Mouse (Mus musculus): ENCODE data around the gene Gm20661. TPM values are rescaled to one million over a fixed set of nuclear protein-coding genes. Genes with fewer than 3 reads are reported as not detected.

Gm20661 gene
- total RNA-seq, 2 experiments from 2014 or later = 0.44 to 1.3 TPM

GRCm38 (mm10) chr9:107964681-107965080 is 18.2 kb upstream of the Gm20661 start:
- no peak for DNase-seq
- intact Hi-C loops (cut with DNase I) = loop anchor here (5.0 to 10.0 kb wide), 2 partner anchors 62 to 90 kb away; partner anchors contain the start of gene Amigo3

GRCm38 (mm10) chr9:107966676-107967075 is 16.2 kb upstream of the Gm20661 start:
- no peak for DNase-seq
- intact Hi-C loops (cut with DNase I) = loop anchor here (10.0 kb wide), 1 partner anchor 88 kb away; the partner anchor contains the start of gene Amigo3

- intact Hi-C loops (cut with DNase I) = loop anchor here (10.0 kb wide), 1 partner anchor 87 kb away; the partner anchor contains the start of gene Amigo3
Measured at GRCm38 (mm10) chr9:107967437-107967836, 15.4 kb upstream of the Gm20661 start.

GRCm38 (mm10) chr9:107968531-107968930 is 14.3 kb upstream of the Gm20661 start:
- intact Hi-C loops (cut with DNase I) = loop anchor here (10.0 kb wide), 1 partner anchor 86 kb away; the partner anchor contains the start of gene Amigo3

More at GRCm38 (mm10) chr9:107967437-107967836, 15.4 kb upstream of the Gm20661 start:
- DNase-seq = no peak

GRCm38 (mm10) chr9:107970311-107970710 is 12.5 kb upstream of the Gm20661 start:
- DNase-seq = no peak
- intact Hi-C loops (cut with DNase I) = no loop called here

More at GRCm38 (mm10) chr9:107968531-107968930, 14.3 kb upstream of the Gm20661 start:
- DNase-seq = no peak

GRCm38 (mm10) chr9:107971690-107972541 is 10.9 kb upstream of the Gm20661 start:
- intact Hi-C loops (cut with DNase I) = no loop called here
- DNase-seq = no peak

GRCm38 (mm10) chr9:107974491-107975171 is 8.2 kb upstream of the Gm20661 start:
- intact Hi-C loops (cut with DNase I) = no loop called here
- DNase-seq = no peak

- intact Hi-C loops (cut with DNase I) = no loop called here
- DNase-seq = no peak
Measured at GRCm38 (mm10) chr9:107975399-107976386, 7.2 kb upstream of the Gm20661 start, which contains the start of gene Uba7. Uba7 (plus strand) TSS chr9:107975505.

GRCm38 (mm10) chr9:107978815-107979214 is 4.0 kb upstream of the Gm20661 start:
- intact Hi-C loops (cut with DNase I) = no loop called here
- DNase-seq = no peak

- DNase-seq = no peak
Measured at GRCm38 (mm10) chr9:107981684-107982605, 913 bp upstream of the Gm20661 start.

GRCm38 (mm10) chr9:107983421-107983890 is 598 bp downstream of the Gm20661 start:
- peak; percentile 52 for DNase-seq

More at GRCm38 (mm10) chr9:107981684-107982605, 913 bp upstream of the Gm20661 start:
- intact Hi-C loops (cut with DNase I) = no loop called here

GRCm38 (mm10) chr9:107984052-107984753 is 1.3 kb downstream of the Gm20661 start:
- intact Hi-C loops (cut with DNase I) = no loop called here
- no peak for DNase-seq

More at GRCm38 (mm10) chr9:107983421-107983890, 598 bp downstream of the Gm20661 start:
- intact Hi-C loops (cut with DNase I) = no loop called here

- no peak for DNase-seq
- intact Hi-C loops (cut with DNase I) = loop anchor here (5.0 kb wide), 1 partner anchor 82 kb away; no protein-coding TSS in a partner anchor
Measured at GRCm38 (mm10) chr9:107984754-107985055, 1.8 kb downstream of the Gm20661 start.

- intact Hi-C loops (cut with DNase I) = loop anchor here (5.0 kb wide), 1 partner anchor 83 kb away; no protein-coding TSS in a partner anchor
- DNase-seq = peak; percentile 73
Measured at GRCm38 (mm10) chr9:107985131-107986119, 2.6 kb downstream of the Gm20661 start, which contains the start of gene Inka1. Inka1 (minus strand) TSS chr9:107985879.

GRCm38 (mm10) chr9:107986376-107986775 is 3.5 kb downstream of the Gm20661 start:
- intact Hi-C loops (cut with DNase I) = loop anchor here (5.0 kb wide), 1 partner anchor 84 kb away; no protein-coding TSS in a partner anchor
- peak; percentile 85 for DNase-seq

- no peak for DNase-seq
- intact Hi-C loops (cut with DNase I) = loop anchor here (5.0 kb wide), 1 partner anchor 86 kb away; no protein-coding TSS in a partner anchor
Measured at GRCm38 (mm10) chr9:107987950-107988349, 5.1 kb downstream of the Gm20661 start.

GRCm38 (mm10) chr9:107992197-107992596 is 9.3 kb downstream of the Gm20661 start, which contains the start of gene Cdhr4:
Cdhr4 (plus strand) TSS chr9:107992497.
- DNase-seq = no peak
- intact Hi-C loops (cut with DNase I) = no loop called here

Measured in left cerebral cortex, postnatal 4 days (tissue).